In the genomic region with DNA sequence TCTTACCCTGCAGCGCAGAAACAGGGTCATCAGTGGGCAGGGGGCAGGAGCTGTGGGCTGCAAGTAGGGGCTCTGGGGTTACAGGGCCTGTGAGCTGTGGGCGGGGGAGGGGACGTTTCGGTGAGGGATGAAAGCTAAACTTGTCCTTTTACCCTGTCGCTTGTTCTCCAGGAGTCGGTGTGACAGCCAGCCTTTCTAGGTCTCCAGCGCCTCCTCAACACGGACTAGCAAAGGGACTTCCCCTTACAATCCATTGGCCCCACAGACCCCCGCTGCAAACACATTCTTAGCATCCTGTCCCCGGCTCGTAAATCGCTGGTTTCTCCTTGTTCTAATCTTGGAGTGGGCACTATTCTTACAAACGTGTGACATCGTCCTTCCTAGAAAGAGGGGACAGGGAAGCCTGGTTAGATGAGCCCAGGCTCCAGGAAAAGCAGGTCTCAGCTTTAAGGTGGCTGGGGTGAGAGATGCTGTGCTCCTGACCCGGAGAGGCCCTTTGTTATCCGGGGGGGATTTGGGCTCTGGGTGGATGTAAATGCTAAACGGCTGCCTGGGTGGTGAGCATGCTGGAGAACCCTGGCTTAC, we compare ENCODE assay signal across 8 mouse cellular contexts. TPM values are rescaled to one million over a fixed set of nuclear protein-coding genes. Genes with fewer than 3 reads are reported as not detected.
DNase-seq lines count a peak whose midpoint lies in the region; ATAC-seq lines count a peak whose summit lies in the region.

No protein-coding gene starts in this region.

- no peak overlapping the region; the same call in 1 of the 2 replicates for H3K9ac ChIP-seq in stomach, embryonic 15.5 days

- 2% methylated on average over 17 of the region's 17 CpGs for WGBS in forebrain, embryonic 10.5 days
- 7% methylated on average over 17 of the region's 17 CpGs for WGBS in stomach, embryonic 15.5 days

- H3K9me3 ChIP-seq in forebrain, embryonic 10.5 days = no peaks in the 10 kb centered on the region
- H3K9me3 ChIP-seq in stomach, embryonic 15.5 days = no peaks in the 10 kb centered on the region

- H3K4me1 ChIP-seq in forebrain, embryonic 10.5 days = peaks cover 66% of the 10 kb centered on the region
- peaks cover 66% of the 10 kb centered on the region for H3K4me1 ChIP-seq in stomach, embryonic 15.5 days

- peak overlapping the region; percentile 61 for H3K4me2 ChIP-seq in stomach, embryonic 15.5 days

- peak; percentile 16 for ATAC-seq in activated CD4-positive, CD25-positive, alpha-beta regulatory T cell, adult 4 months
- peak; percentile 19 for ATAC-seq in inflammation-experienced regulatory T-cells, adult 6 months
- no peak for ATAC-seq in stomach, embryonic 15.5 days (ENCODE audit: insufficient read depth, low FRiP score, low read depth)

- no peaks in the 10 kb centered on the region for H3K36me3 ChIP-seq in forebrain, embryonic 10.5 days (replicated peaks)
- H3K36me3 ChIP-seq in stomach, embryonic 15.5 days = no peaks in the 10 kb centered on the region

- peaks cover 20% of the 10 kb centered on the region for H3K27me3 ChIP-seq in forebrain, embryonic 10.5 days (ENCODE audit: poor library complexity, severe bottlenecking)
- no peaks in the 10 kb centered on the region for H3K27me3 ChIP-seq in stomach, embryonic 15.5 days (replicated peaks)

- peak overlapping the region; percentile 87 for H3K27ac ChIP-seq in forebrain, embryonic 10.5 days
- peak overlapping the region; percentile 95 for H3K27ac ChIP-seq in stomach, embryonic 15.5 days

- peak overlapping the region; percentile 40 for H3K4me3 ChIP-seq in forebrain, embryonic 10.5 days
- H3K4me3 ChIP-seq in stomach, embryonic 15.5 days (replicated peaks) = peak overlapping the region; percentile 23; the same call in 1 of the 2 replicates

- DNase-seq in layer of hippocampus, postnatal 10 days (ENCODE audit: low spot score in 2 of 2) = peak; percentile 32 to 49
- no peak for DNase-seq in layer of hippocampus, adult 18-20 months (ENCODE audit: low spot score in 2 of 2)
- DNase-seq in forebrain, embryonic 10.5 days (ENCODE audit: extremely low spot score, low spot score) = peak; percentile 50
- peak; percentile 36 for DNase-seq in lung, postnatal 36 days
- no peak for DNase-seq in frontal cortex, postnatal 36 days (ENCODE audit: low spot score in 2 of 2)

RNA-seq across cellular contexts. Expression of a gene that starts 7.6 kb away (rescaled TPM):
- 10 to 100 TPM; 39.1 to 41.5 TPM for total RNA-seq in layer of hippocampus, postnatal 10 days (2021)
- total RNA-seq in layer of hippocampus, adult 18-20 months (2021) = 10 to 100 TPM; 66.6 to 84.3 TPM
- 1 to 10 TPM; 2.9 to 5.4 TPM for polyA plus RNA-seq in activated CD4-positive, CD25-positive, alpha-beta regulatory T cell, adult 4 months (2017; shearing (Covaris generic))
- polyA plus RNA-seq in forebrain, embryonic 10.5 days (2016; fragmentation: Nextera tagmentation; extraction: Ambion mirVana) = 1.5 TPM in 2 replicates
- 1 to 10 TPM; 6.5 to 8.4 (median 7.3) TPM for polyA plus RNA-seq in inflammation-experienced regulatory T-cells, adult 6 months (2017; shearing (Covaris generic))
- polyA plus RNA-seq in stomach, embryonic 15.5 days (2015; fragmentation: Nextera tagmentation; extraction: Ambion mirVana) = 2.4 and 2.5 TPM in 2 replicates

RNA-seq across cellular contexts. Expression of a gene that starts 12.6 kb away (rescaled TPM):
- total RNA-seq in layer of hippocampus, postnatal 10 days (2021) = 100 to 1,000 TPM; 147 to 157 TPM
- 100 to 1,000 TPM; 178 to 183 TPM for total RNA-seq in layer of hippocampus, adult 18-20 months (2021)
- polyA plus RNA-seq in activated CD4-positive, CD25-positive, alpha-beta regulatory T cell, adult 4 months (2017; shearing (Covaris generic)) = 10 to 100 TPM; 19.9 to 22.0 TPM
- 22.9 and 24.1 TPM in 2 replicates for polyA plus RNA-seq in forebrain, embryonic 10.5 days (2016; fragmentation: Nextera tagmentation; extraction: Ambion mirVana)
- 10 to 100 TPM; 16.7 to 26.3 (median 20.4) TPM for polyA plus RNA-seq in inflammation-experienced regulatory T-cells, adult 6 months (2017; shearing (Covaris generic))
- polyA plus RNA-seq in stomach, embryonic 15.5 days (2015; fragmentation: Nextera tagmentation; extraction: Ambion mirVana) = 23.0 and 23.6 TPM in 2 replicates

RNA-seq across cellular contexts. Expression of a gene that starts 22.0 kb away (rescaled TPM):
- total RNA-seq in layer of hippocampus, postnatal 10 days (2021) = 10 to 100 TPM; 65.8 to 66.3 TPM
- total RNA-seq in layer of hippocampus, adult 18-20 months (2021) = 10 to 100 TPM; 57.0 to 58.4 TPM
- polyA plus RNA-seq in activated CD4-positive, CD25-positive, alpha-beta regulatory T cell, adult 4 months (2017; shearing (Covaris generic)) = 10 to 100 TPM; 10.6 to 11.2 TPM
- polyA plus RNA-seq in forebrain, embryonic 10.5 days (2016; fragmentation: Nextera tagmentation; extraction: Ambion mirVana) = 45.7 and 49.7 TPM in 2 replicates
- polyA plus RNA-seq in inflammation-experienced regulatory T-cells, adult 6 months (2017; shearing (Covaris generic)) = 10 to 100 TPM in 2 of 3 experiments, 1 to 10 TPM in 1; 8.7 to 14.8 (median 11.6) TPM
- 31.7 and 35.3 TPM in 2 replicates for polyA plus RNA-seq in stomach, embryonic 15.5 days (2015; fragmentation: Nextera tagmentation; extraction: Ambion mirVana)

RNA-seq across cellular contexts. Expression of a gene that starts 42.3 kb away (rescaled TPM):
- 1,000 to 10,000 TPM; 1,331 to 1,411 TPM for total RNA-seq in layer of hippocampus, postnatal 10 days (2021)
- total RNA-seq in layer of hippocampus, adult 18-20 months (2021) = 1,000 to 10,000 TPM; 1,110 to 1,111 TPM
- 1 to 10 TPM; 1.4 to 3.5 TPM for polyA plus RNA-seq in activated CD4-positive, CD25-positive, alpha-beta regulatory T cell, adult 4 months (2017; shearing (Covaris generic))
- 9.5 and 10.9 TPM in 2 replicates for polyA plus RNA-seq in forebrain, embryonic 10.5 days (2016; fragmentation: Nextera tagmentation; extraction: Ambion mirVana)
- polyA plus RNA-seq in inflammation-experienced regulatory T-cells, adult 6 months (2017; shearing (Covaris generic)) = 1 to 10 TPM; 1.3 to 6.3 (median 5.2) TPM
- polyA plus RNA-seq in stomach, embryonic 15.5 days (2015; fragmentation: Nextera tagmentation; extraction: Ambion mirVana) = 42.7 and 44.7 TPM in 2 replicates

RNA-seq across cellular contexts. Expression of a gene that starts 53.5 kb away (rescaled TPM):
- 100 to 1,000 TPM in 1 of 2 experiments, 10 to 100 TPM in 1; 93.8 to 103 TPM for total RNA-seq in layer of hippocampus, postnatal 10 days (2021)
- total RNA-seq in layer of hippocampus, adult 18-20 months (2021) = 100 to 1,000 TPM; 126 TPM
- 10 to 100 TPM; 19.1 to 27.9 TPM for polyA plus RNA-seq in activated CD4-positive, CD25-positive, alpha-beta regulatory T cell, adult 4 months (2017; shearing (Covaris generic))
- 69.7 and 77.3 TPM in 2 replicates for polyA plus RNA-seq in forebrain, embryonic 10.5 days (2016; fragmentation: Nextera tagmentation; extraction: Ambion mirVana)
- 10 to 100 TPM; 23.8 to 32.5 (median 28.3) TPM for polyA plus RNA-seq in inflammation-experienced regulatory T-cells, adult 6 months (2017; shearing (Covaris generic))
- 36.4 and 39.7 TPM in 2 replicates for polyA plus RNA-seq in stomach, embryonic 15.5 days (2015; fragmentation: Nextera tagmentation; extraction: Ambion mirVana)

Comparison
In these comparisons a context has a peak if more than half of its experiments do, and no peak if none do; other contexts are left out.
1. DNase-seq: peak in layer of hippocampus, postnatal 10 days (2 of 2), forebrain, embryonic 10.5 days (single experiment) and lung, postnatal 36 days (single experiment); none in layer of hippocampus, adult 18-20 months (0 of 2) and frontal cortex, postnatal 36 days (0 of 2).